Mouse (Mus musculus) heart, postnatal 14 days (tissue): ENCODE results near the gene 2310057N15Rik. TPM values are rescaled to one million over a fixed set of nuclear protein-coding genes. Genes with fewer than 3 reads are reported as not detected.
"Not testable (repeated sequence)": the region's sequence is repeated elsewhere in the genome, so short reads cannot be mapped to it uniquely, and the experiment has no call there.

Source experiments
- DNase-seq, 2 experiments: peaks; one replicate each; pipeline ENCODE4 v3.0.0; 2021 to 2022
- intact Hi-C: fragments of 180-260 bp; cut with DNase I; formaldehyde crosslinking; loops from one replicate; pipeline ENCODE4 v1.15.1; 2025
- long read RNA-seq, 2 experiments: library from polyadenylated mRNA; stranded (forward); transcript quantifications; one replicate each; pipeline ENCODE4 v2.0.0; 2021
- total RNA-seq, 2 experiments: library from RNA; stranded (reverse); gene quantifications; 2 replicates each; pipeline ENCODE4 v1.2.3; 2021

The 2310057N15Rik gene
- total RNA-seq, result not detected
- long read RNA-seq, experiment 1, result 0 reads
- long read RNA-seq, experiment 2, result 0 reads

- DNase-seq, result no peak
- intact Hi-C loops, result no loop called here
These were observed at the start of gene 2310057N15Rik for GRCm38 (mm10) chr16:88774106-88774505. 2310057N15Rik (minus strand) TSS chr16:88774206.

GRCm38 (mm10) chr16:88823736-88824135 is 49.7 kb upstream of the 2310057N15Rik start:
- DNase-seq, result no peak
- intact Hi-C loops, result no loop called here

DNA sequence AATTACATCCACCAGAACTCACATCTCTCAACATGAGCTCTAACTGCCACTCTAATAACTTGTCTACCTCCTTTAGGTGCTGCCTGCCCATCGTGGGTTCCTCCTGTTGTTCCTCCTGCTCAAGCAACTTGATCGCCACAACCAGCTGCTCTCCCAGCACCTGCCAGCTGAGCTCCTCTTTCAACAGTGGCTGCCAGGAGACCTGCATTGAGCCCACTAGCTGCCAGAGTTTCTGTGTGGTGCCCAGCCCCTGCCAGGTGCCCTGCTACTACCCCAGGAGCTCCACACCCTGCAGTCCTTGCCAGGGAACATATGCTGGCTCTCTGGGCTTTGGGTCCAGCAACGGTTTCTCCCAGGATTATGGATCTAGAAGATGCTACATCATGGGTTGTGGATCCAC is 46.1 kb upstream of the 2310057N15Rik start, which contains the start of gene Krtap15:
Gene Krtap15, plus strand, starts transcription at position 150 of the 400 bp plus-strand sequence.
- intact Hi-C loops, result no loop called here
- no peak for DNase-seq

GRCm38 (mm10) chr16:88811827-88812226 is 37.8 kb upstream of the 2310057N15Rik start, which contains the start of gene Gm20741:
Gm20741 (minus strand) TSS chr16:88812220.
- intact Hi-C loops, result no loop called here
- DNase-seq, result no peak

GRCm38 (mm10) chr16:88786786-88787185 is 12.8 kb upstream of the 2310057N15Rik start:
- intact Hi-C loops, result no loop called here
- DNase-seq, result no peak

- intact Hi-C loops, result no loop called here
- DNase-seq, result no peak
These were observed 3.6 kb upstream of the 2310057N15Rik start, which contains the start of gene Gm5965 for GRCm38 (mm10) chr16:88777596-88777995. Gm5965 (plus strand) TSS chr16:88777896.

GRCm38 (mm10) chr16:88758547-88758946 is 15.5 kb downstream of the 2310057N15Rik start, which contains the start of gene 2310034C09Rik:
2310034C09Rik (plus strand) TSS chr16:88758847.
- intact Hi-C loops, DNase-seq: not testable (repeated sequence)

DNA sequence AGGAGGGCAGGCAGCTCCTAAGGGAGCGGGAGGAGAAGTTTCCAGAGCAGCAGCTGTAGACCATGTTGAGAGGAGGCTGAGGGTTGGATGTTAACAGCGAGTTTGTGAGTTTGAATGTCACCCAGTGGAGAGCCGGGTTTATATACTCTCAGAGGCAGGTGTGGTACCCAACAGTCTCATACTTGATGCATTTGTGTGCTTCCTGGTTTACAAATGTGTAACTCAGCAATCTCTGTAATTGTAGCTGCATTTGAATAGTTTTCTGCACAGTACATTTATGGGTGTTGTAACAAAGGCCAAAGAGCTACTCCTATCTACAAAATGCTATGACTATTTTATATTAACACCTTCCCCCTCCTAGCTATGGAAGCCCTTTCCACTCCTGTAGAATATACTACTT is 22.5 kb downstream of the 2310057N15Rik start, which contains the start of gene Krtap13:
Gene Krtap13, minus strand, starts transcription at position 101 of the 400 bp plus-strand sequence.
- DNase-seq, intact Hi-C loops: not testable (repeated sequence)

- no peak for DNase-seq
- intact Hi-C loops, result no loop called here
These were observed 26.1 kb downstream of the 2310057N15Rik start for GRCm38 (mm10) chr16:88747943-88748342.

DNA sequence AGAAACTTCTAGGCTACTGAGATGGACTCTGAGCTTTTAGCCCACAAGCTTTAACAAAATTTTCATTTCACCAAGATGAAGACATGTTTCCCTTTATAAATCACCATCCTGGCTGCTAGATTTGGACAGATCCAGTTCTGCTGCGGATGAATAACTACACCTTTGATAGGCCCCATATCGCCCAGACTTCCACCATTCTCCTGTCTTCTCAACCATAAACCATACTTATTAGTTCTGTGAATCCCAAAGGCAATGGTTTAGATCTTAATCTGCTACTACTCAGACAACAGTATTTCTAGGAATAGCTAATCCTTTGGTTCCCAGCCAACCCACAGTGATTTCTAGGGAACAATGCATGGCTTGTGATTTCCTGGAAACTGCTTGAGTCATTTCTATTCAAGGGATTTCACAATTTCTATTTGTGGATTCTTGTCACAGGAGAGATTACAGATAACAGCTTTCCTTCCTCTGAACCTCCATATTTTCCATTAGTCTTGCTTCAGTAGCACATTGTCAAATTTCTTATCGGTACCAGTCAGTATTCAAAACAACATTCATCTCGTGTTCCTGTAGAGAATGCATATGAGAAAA is 29.2 kb downstream of the 2310057N15Rik start:
- intact Hi-C loops, result no loop called here
- DNase-seq, result no peak

GRCm38 (mm10) chr16:88735391-88735790 is 38.6 kb downstream of the 2310057N15Rik start:
- intact Hi-C loops, result no loop called here
- DNase-seq, result no peak

DNA sequence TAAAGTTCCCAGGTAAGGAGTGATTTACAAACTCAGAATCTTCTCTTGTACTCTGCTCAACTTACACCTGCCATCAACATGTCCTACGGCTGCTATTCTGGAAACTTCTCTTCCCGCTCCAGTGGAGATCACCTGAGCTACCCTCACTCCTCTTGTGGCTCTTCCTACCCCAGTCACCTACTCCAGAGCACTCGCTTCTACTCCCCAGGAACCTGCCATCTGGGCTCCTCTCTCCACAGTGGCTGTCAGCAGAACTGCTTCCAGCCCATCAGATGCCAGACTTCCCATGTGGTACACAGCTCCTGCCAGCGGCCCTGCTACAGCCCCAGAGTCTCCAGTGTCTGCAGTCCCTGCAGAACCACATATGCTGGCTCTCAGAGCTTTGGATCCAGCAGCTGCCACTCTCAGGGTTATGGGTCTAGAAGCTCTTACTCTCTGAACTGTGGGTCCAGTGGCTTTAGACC is 45.2 kb downstream of the 2310057N15Rik start, which contains the start of gene Krtap13-1:
Gene Krtap13-1, plus strand, starts transcription at position 51 of the 464 bp plus-strand sequence.
- no peak for DNase-seq
- intact Hi-C loops, result no loop called here

Other genes with a start within 250 kb of the 2310057N15Rik start
- gene Cldn8, start 211.0 kb downstream of the 2310057N15Rik start, total RNA-seq, result not detected
- not detected for gene Krtap24-1, start 161.9 kb downstream of the 2310057N15Rik start, total RNA-seq
- not detected for gene 2310079G19Rik, start 146.5 kb downstream of the 2310057N15Rik start, total RNA-seq
- not detected for gene Krtap26-1, start 126.4 kb downstream of the 2310057N15Rik start, total RNA-seq
- gene Krtap27-1, start 102.5 kb downstream of the 2310057N15Rik start, total RNA-seq, result not detected
- not detected for gene 2310061N02Rik, start 66.2 kb downstream of the 2310057N15Rik start, total RNA-seq
- not detected for gene Krtap13-1, start 45.3 kb downstream of the 2310057N15Rik start, total RNA-seq
- not detected for gene Krtap13, start 22.6 kb downstream of the 2310057N15Rik start, total RNA-seq
- gene 2310034C09Rik, start 15.4 kb downstream of the 2310057N15Rik start, total RNA-seq, result not detected
- gene Gm5965, start 3.7 kb upstream of the 2310057N15Rik start, total RNA-seq, result not detected
- not detected for gene Gm20741, start 38.0 kb upstream of the 2310057N15Rik start, total RNA-seq
- not detected for gene Krtap15, start 46.0 kb upstream of the 2310057N15Rik start, total RNA-seq
- not detected for gene Krtap14, start 51.9 kb upstream of the 2310057N15Rik start, total RNA-seq
- gene Krtap19-1, start 95.2 kb upstream of the 2310057N15Rik start, total RNA-seq, result not detected
- not detected for gene Krtap19-2, start 100.1 kb upstream of the 2310057N15Rik start, total RNA-seq
- not detected for gene Krtap19-3, start 103.8 kb upstream of the 2310057N15Rik start, total RNA-seq
- gene Krtap19-4, start 110.9 kb upstream of the 2310057N15Rik start, total RNA-seq, result not detected
- gene Krtap19-5, start 122.3 kb upstream of the 2310057N15Rik start, total RNA-seq, result not detected
- not detected for gene Krtap19-9b, start 158.1 kb upstream of the 2310057N15Rik start, total RNA-seq
- gene Krtap16-3, start 188.7 kb upstream of the 2310057N15Rik start, total RNA-seq, result not detected
- gene Krtap22-2, start 236.6 kb upstream of the 2310057N15Rik start, total RNA-seq, result not detected
- not detected for gene Gm10229, start 241.1 kb upstream of the 2310057N15Rik start, total RNA-seq